Mouse (Mus musculus): ENCODE measurements around the gene A230050P20Rik. TPM values are rescaled to one million over a fixed set of nuclear protein-coding genes. Genes with fewer than 3 reads are reported as not detected.

Gene A230050P20Rik
- total RNA-seq, 2 experiments from 2014 or later = 3.3 to 3.4 TPM

DNA sequence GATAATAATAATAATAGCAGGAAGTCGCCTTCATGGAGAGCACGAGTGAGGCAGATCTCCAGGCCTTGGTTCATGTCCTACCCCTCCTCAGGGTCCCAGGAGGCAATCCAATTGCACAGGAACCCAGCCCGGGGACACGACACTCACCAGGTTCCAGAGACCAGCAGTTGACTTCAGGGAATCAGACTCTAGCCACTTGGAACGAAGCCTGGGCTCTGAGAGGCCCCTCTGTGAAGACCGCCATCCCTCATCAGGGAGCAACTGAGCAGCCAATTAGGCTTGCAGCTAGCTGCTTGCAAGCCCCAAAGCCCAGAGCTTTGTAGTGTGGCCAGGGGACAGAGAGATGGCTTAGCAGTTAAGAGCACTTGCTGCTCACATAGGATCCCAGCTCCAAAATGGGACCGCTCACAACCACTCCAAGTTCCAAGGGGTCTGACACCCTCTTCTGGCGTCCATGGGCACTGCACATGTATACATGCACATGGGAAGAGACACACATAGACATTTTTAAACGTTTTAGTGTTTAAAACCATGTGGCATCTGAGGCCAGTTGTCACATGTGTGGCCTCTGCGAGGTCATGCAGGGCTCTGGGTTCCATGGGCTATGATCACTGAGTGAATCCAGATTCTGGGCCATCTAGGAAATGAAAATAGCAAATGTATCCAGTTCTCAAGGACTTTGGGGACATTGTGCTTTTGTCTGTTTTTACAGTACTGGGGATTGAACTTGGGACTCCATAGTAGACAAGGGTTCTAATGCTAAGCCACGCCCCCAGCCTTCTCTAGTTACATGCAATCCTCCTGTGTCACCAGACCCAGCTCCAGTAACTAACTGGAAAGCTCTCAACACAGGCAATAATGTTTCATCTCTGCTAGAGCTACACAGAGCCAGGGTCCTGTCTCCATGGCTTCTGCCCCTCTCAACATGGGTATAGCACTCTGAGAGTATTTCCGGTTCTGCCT is 2.0 kb downstream of the A230050P20Rik start:
- intact Hi-C loops (cut with DNase I; ENCODE audit: low total_unique reads) = no loop called here
- DNase-seq = no peak

DNA sequence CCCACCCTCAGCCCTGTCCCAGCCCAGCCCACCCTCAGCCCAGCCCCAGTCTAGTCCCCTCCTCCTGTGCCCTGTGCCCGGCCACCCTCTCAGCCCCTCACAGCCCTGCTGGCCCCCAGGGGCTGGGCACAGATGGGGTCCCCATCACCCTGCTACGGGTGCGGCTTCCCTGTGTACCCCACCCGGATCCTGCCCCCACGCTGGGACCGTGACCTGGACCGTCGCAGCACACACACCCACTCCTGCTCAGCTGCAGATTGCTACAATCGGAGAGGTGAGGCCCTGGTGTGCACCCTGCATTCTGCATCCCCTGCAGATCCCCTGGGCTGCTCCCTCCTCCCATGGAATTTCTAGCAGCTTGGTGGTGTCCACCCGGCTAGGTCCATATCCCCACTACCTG is 4.5 kb downstream of the A230050P20Rik start:
- intact Hi-C loops (cut with DNase I; ENCODE audit: low total_unique reads) = no loop called here
- no peak for DNase-seq

DNA sequence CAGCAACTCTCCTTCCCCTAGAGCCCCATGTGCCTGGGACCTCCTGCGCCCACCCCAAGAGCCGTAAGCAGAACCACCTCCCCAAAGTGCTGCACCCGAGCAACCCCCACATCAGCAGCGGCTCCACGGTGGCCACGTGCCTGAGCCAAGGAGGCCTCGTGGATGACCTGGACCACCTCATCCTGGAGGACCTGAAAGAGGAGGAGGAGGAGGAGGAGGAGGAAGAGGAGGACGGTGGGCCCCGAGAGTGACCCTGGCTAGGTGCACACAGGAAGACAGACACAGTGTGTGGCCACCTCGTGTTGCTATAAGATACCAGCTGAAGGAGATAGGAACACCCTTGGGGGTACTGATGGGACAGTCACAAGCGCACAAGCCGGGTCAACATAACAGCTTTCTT is 5.1 kb downstream of the A230050P20Rik start:
- intact Hi-C loops (cut with DNase I; ENCODE audit: low total_unique reads) = no loop called here
- no peak for DNase-seq

DNA sequence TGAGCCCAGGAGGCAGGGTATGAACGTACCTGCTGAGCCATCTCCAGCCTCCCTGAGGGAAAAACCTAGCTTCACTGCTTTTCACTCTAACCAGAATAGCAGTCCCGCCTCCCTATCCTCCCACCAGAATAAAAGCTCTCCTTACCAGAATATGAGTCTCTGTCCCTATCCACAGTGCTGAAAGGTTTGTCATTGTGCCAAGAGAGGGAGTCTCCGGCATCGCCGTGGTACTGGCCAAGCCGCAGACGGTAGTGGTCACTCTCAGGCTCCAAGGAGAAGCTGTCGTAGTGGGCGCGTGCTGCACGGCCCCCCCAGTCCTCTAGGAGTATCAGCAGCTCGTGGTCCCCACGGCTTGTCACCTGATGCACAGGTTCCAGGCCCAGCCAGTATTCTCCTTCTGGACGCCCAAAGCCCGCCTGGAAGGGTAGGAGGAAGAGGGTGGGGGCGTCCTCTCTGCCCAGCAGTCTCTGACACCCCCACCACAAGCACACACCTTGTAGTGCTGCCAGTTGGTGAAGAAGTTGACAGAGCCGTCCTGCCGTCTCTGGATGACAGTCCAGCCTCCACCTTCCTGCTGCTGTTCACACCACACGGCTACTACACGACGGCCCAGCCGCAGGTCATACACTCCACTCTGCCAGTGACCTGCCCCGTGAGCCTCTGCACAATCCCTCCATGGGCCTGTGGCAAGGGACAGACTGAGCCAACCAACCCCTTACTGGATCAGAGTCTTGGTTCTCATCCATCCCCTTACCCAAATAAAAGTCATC is 6.8 kb downstream of the A230050P20Rik start:
- DNase-seq = no peak
- intact Hi-C loops (cut with DNase I; ENCODE audit: low total_unique reads) = no loop called here

GRCm38 (mm10) chr9:20876318-20877117 is 8.1 kb downstream of the A230050P20Rik start:
- intact Hi-C loops (cut with DNase I; ENCODE audit: low total_unique reads) = no loop called here
- DNase-seq = no peak

GRCm38 (mm10) chr9:20877118-20878040 is 8.9 kb downstream of the A230050P20Rik start:
- no peak for DNase-seq
- intact Hi-C loops (cut with DNase I; ENCODE audit: low total_unique reads) = no loop called here

GRCm38 (mm10) chr9:20878041-20878709 is 9.7 kb downstream of the A230050P20Rik start:
- intact Hi-C loops (cut with DNase I; ENCODE audit: low total_unique reads) = no loop called here
- DNase-seq = peak; percentile 100

GRCm38 (mm10) chr9:20878710-20879065 is 10.2 kb downstream of the A230050P20Rik start:
- intact Hi-C loops (cut with DNase I; ENCODE audit: low total_unique reads) = no loop called here
- no peak for DNase-seq

- intact Hi-C loops (cut with DNase I; ENCODE audit: low total_unique reads) = no loop called here
- DNase-seq = no peak
Observed at GRCm38 (mm10) chr9:20879097-20879792, 10.8 kb downstream of the A230050P20Rik start, which contains the start of gene Angptl6. Angptl6 (minus strand) TSS chr9:20879727.

DNA sequence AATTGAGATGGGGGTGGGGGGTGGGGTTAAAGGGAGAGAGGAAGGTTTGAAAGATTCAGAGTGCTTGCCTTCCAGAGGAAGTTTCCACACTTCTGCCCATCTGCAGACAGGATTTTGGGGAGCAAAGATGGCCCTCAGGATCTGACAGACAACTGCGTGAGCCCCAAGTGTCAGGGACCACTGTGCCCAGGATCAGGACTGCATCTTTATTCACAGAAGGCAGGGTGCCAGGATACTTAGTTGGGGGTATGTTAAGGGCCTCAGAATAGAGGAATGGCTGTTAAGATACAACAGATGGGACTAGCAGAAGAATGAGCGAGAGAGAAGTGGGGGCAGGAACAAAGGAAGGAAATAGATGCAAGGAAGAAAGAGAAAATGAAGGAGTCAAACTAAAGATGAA is 18.1 kb downstream of the A230050P20Rik start:
- DNase-seq = no peak
- intact Hi-C loops (cut with DNase I; ENCODE audit: low total_unique reads) = no loop called here

- intact Hi-C loops (cut with DNase I; ENCODE audit: low total_unique reads) = no loop called here
- DNase-seq = no peak
Observed at GRCm38 (mm10) chr9:20887191-20887590, 18.7 kb downstream of the A230050P20Rik start.

DNA sequence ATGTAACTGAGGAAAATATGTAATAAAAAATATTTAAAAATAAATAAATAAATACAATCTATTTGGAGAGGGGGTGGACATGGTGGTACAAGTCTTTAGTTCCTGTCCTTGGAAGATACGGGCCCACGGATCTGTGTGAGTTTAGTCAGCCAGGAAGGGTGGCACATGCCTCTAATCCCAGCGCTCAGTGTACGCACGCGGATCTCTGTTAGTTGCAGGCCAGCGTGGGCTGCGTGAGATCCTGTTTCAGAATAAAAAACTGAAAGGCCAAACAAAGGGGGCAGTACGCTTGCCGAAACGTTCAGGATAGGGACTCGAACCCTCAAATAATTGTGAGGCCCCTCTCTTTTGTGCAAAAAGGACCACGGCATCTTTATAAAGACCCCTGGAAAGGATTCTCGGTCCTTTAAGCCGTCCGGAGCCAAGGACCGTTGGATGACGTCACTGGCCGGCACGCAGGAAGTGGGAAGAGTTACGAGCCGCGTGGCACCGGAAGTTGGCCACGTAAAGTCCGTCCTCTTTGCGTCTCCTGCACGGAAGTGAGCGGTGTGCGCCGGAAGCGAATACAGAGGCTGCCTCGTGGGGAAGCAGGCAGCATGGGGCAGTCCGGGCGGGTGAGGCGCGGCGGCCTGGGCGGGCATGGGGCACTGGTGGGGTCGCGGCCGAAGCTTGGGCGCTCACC is 19.4 kb downstream of the A230050P20Rik start, which contains the start of gene Ppan:
Ppan (plus strand) TSS at position 472 of the 682 bp plus-strand sequence.
- peak; percentile 95 for DNase-seq
- intact Hi-C loops (cut with DNase I; ENCODE audit: low total_unique reads) = no loop called here

DNA sequence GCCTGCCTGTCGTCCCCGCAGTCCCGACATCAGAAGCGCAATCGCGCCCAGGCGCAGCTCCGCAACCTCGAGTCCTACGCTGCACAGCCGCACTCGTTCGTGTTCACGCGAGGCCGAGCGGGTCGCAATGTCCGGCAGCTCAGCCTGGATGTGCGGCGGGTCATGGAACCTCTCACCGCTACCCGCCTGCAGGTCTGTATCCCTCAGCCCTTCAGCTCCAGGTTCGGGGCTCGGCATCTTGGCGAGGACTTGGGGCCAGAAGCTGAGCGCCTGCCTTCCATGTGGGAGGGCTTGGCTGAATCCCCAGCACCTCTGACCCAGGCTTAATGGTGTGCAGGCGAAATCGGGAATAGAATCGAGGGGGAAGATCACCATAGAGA is 19.9 kb downstream of the A230050P20Rik start:
- intact Hi-C loops (cut with DNase I; ENCODE audit: low total_unique reads) = no loop called here
- no peak for DNase-seq

DNA sequence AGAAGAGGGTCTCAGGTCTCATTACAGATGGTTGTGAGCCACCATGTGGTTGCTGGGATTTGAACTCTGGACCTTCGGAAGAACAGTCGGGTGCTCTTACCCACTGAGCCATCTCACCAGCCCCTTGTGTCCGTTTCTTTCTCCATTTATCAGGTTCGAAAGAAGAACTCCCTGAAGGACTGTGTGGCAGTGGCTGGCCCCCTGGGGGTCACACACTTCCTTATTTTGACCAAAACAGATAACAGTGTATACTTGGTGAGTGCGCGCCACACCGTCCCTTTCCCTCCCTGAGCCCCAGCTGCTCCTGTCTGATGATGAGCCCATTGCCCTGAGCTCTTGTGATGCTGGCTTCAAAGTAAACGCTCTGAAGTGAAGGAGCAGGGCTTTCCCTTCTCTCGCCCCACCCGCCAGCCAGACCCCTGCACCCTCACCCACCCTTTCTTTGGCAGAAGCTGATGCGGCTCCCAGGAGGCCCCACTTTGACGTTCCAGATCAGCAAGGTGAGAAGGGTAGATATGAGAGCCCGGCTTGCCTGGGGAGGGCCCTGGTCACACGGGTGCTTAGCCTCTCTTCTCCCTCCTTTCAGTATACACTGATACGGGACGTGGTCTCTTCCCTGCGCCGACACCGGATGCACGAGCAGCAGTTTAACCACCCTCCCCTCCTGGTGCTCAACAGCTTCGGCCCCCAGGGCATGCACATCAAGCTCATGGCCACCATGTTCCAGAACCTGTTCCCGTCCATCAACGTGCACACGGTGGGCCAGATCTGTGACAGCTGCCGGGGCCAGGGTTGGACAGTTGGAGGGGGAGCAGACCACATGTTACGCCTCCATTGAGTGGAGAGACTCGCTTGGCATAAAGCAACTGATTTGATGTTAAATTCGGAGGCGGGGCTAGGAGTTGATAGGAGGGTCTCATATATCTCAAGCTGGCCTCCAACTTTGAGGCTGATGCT is 21.0 kb downstream of the A230050P20Rik start:
- intact Hi-C loops (cut with DNase I; ENCODE audit: low total_unique reads) = no loop called here
- no peak for DNase-seq

- intact Hi-C loops (cut with DNase I; ENCODE audit: low total_unique reads) = no loop called here
- no peak for DNase-seq
Observed at GRCm38 (mm10) chr9:20890411-20890810, 22.0 kb downstream of the A230050P20Rik start.
